Mouse (Mus musculus): Measurements from ENCODE around the gene Phf3. TPM values are rescaled to one million over a fixed set of nuclear protein-coding genes. Genes with fewer than 3 reads are reported as not detected.

The Phf3 gene
- polyA plus RNA-seq, 1 experiment from 2014 or later = 16.2 TPM

DNA sequence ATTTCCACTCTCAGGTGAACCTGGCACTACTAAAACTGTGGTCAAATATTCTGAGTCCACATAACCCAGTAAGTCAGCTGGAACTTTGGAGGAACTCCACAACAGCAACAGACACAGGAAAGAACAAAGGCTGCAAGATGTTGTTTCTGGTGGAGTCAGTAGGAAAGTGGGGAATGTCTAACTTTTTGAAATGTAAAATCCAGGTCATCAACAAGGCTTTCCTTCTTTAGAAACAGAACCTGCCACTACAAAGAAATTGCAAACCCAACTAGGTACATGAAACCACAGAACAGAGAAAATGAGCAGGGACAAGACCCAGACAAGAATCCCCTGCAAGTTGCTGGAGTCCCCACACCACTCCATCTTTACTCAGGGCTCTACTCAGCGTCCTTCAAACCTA is 26.0 kb downstream of the Phf3 start:
- Histone ChIP-seq H3K4me3 (ENCODE audit: low read length) (no peak overlapping the region), H3K4me1 (ENCODE audit: control insufficient read depth, insufficient read depth, low read length) (no peaks in the 10 kb centered on the region), H3K9me3 (ENCODE audit: control insufficient read depth, low read length) (no peaks in the 10 kb centered on the region), H3K36me3 (ENCODE audit: control insufficient read depth, insufficient read depth, low read length) (no peaks in the 10 kb centered on the region), H3K9ac (ENCODE audit: low read depth, low read length) (no peak overlapping the region), H3K27ac (ENCODE audit: low read length) (no peak overlapping the region), H3K27me3 (replicated peaks; ENCODE audit: control insufficient read depth, insufficient read depth, low read length) (no peaks in the 10 kb centered on the region), H3K4me2 (ENCODE audit: low read depth, low read length) (no peak overlapping the region)
- ATAC-seq = no peak
- WGBS = 43% methylated on average over 1 of the region's 1 CpGs

DNA sequence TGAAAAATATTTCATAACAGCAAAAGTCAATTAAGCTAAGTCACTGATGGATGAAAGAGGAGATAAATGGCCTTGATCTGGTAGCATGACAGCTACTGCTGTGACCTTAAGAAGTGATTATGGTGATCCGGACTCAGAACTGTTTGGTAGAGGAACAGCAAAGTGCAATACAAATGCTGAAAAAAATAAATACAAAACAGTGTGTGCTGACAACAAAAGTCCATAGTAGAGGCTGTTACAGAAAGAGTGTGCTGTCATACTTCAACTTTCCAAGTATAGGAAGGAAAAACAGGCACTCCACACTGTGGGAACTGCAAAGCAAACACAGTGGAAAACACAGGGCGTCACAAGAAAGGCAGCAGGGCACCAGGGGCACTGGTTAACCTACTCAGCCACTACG is 34.1 kb downstream of the Phf3 start:
- no peak overlapping the region for H3K4me3 ChIP-seq (ENCODE audit: low read length)
- ATAC-seq = no peak
- no peak overlapping the region for H3K4me2 ChIP-seq (ENCODE audit: low read depth, low read length)
- 70% methylated on average over 3 of the region's 3 CpGs for WGBS
- peaks cover 6% of the 10 kb centered on the region for H3K36me3 ChIP-seq (ENCODE audit: control insufficient read depth, insufficient read depth, low read length)
- no peak overlapping the region for H3K9ac ChIP-seq (ENCODE audit: low read depth, low read length)
- H3K27ac ChIP-seq (ENCODE audit: low read length) = no peak overlapping the region
- H3K27me3 ChIP-seq (replicated peaks; ENCODE audit: control insufficient read depth, insufficient read depth, low read length) = no peaks in the 10 kb centered on the region
- no peaks in the 10 kb centered on the region for H3K9me3 ChIP-seq (ENCODE audit: control insufficient read depth, low read length)
- H3K4me1 ChIP-seq (ENCODE audit: control insufficient read depth, insufficient read depth, low read length) = no peaks in the 10 kb centered on the region

DNA sequence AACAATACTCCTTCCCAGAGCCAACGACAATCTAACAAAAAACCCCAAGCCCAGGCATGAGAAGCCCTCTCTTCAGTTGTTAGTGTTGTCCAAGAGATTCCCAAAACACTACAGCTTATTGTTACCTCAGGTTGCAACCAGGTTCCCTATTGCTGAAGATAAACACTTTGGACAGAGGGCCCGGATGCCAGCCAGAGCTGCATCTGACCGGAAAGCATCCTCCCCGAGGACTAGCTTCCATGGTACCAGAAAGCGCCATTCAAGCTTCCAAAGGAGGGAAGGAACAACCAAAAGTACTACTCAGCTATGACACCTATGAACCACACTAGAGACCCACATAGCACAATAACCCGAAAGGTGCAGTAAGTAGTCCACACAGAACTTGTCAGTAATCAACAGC is 38.2 kb downstream of the Phf3 start:
- Histone ChIP-seq H3K27ac (ENCODE audit: low read length) (no peak overlapping the region), H3K4me1 (ENCODE audit: control insufficient read depth, insufficient read depth, low read length) (no peaks in the 10 kb centered on the region), H3K9ac (ENCODE audit: low read depth, low read length) (no peak overlapping the region), H3K36me3 (ENCODE audit: control insufficient read depth, insufficient read depth, low read length) (peaks cover 11% of the 10 kb centered on the region; the same call in 1 of the 2 replicates), H3K4me3 (ENCODE audit: low read length) (no peak overlapping the region), H3K27me3 (replicated peaks; ENCODE audit: control insufficient read depth, insufficient read depth, low read length) (no peaks in the 10 kb centered on the region), H3K4me2 (ENCODE audit: low read depth, low read length) (no peak overlapping the region), H3K9me3 (ENCODE audit: control insufficient read depth, low read length) (no peaks in the 10 kb centered on the region)
- ATAC-seq = no peak
- 92% methylated on average over 6 of the region's 6 CpGs for WGBS

DNA sequence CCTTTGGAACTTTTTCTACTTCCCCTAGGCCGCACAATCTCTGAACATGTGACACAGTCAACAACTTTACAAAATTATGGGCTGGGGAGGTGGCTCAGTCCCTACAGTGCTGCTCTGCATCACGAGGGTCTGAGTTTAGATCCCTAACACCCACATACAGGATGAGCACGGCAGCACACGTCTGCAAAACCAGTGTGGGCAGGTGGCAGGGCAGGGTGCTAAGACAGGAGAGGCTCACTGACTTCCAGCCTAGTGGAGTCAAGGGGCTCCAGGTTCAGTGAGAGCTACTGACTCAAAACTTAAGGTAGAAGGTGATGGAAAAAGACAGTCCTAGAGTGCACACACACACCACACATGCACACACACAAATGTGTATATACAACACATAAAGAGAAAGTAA is 40.9 kb downstream of the Phf3 start:
- H3K36me3 ChIP-seq (ENCODE audit: control insufficient read depth, insufficient read depth, low read length) = peaks cover 15% of the 10 kb centered on the region; the same call in 1 of the 2 replicates
- WGBS = 89% methylated on average over 4 of the region's 4 CpGs
- no peak for ATAC-seq

DNA sequence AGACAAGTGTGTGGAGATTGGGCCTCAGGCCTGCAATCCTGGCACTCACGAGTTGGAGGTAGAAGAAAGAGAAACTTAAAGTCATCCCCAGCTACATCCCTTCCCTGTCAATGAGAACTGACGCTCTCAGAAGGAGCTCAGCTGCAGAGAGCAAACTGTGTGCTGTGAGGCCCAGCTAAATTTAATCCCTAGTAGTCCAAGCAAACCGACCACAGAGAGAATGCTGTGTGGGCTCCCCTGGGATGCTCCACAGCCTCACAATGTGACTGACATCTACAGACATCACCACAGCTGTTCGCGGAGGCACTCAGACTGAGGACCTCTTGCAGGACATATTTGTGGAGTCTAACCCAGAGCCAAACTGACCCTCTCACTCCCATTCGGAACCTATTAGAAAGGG is 54.3 kb downstream of the Phf3 start:
- Histone ChIP-seq H3K27ac (ENCODE audit: low read length) (no peak overlapping the region), H3K4me1 (ENCODE audit: control insufficient read depth, insufficient read depth, low read length) (no peaks in the 10 kb centered on the region), H3K27me3 (replicated peaks; ENCODE audit: control insufficient read depth, insufficient read depth, low read length) (no peaks in the 10 kb centered on the region), H3K36me3 (ENCODE audit: control insufficient read depth, insufficient read depth, low read length) (peaks cover 4% of the 10 kb centered on the region; the same call in 1 of the 2 replicates), H3K4me3 (ENCODE audit: low read length) (no peak overlapping the region), H3K4me2 (ENCODE audit: low read depth, low read length) (no peak overlapping the region), H3K9me3 (ENCODE audit: control insufficient read depth, low read length) (no peaks in the 10 kb centered on the region), H3K9ac (ENCODE audit: low read depth, low read length) (no peak overlapping the region)
- ATAC-seq = no peak
- 87% methylated on average over 6 of the region's 6 CpGs for WGBS

More for the DNA sequence above, 40.9 kb downstream of the Phf3 start:
- Histone ChIP-seq H3K4me3 (ENCODE audit: low read length) (no peak overlapping the region), H3K4me1 (ENCODE audit: control insufficient read depth, insufficient read depth, low read length) (no peaks in the 10 kb centered on the region), H3K27ac (ENCODE audit: low read length) (no peak overlapping the region), H3K27me3 (replicated peaks; ENCODE audit: control insufficient read depth, insufficient read depth, low read length) (no peaks in the 10 kb centered on the region), H3K9ac (ENCODE audit: low read depth, low read length) (no peak overlapping the region), H3K4me2 (ENCODE audit: low read depth, low read length) (no peak overlapping the region), H3K9me3 (ENCODE audit: control insufficient read depth, low read length) (no peaks in the 10 kb centered on the region)

DNA sequence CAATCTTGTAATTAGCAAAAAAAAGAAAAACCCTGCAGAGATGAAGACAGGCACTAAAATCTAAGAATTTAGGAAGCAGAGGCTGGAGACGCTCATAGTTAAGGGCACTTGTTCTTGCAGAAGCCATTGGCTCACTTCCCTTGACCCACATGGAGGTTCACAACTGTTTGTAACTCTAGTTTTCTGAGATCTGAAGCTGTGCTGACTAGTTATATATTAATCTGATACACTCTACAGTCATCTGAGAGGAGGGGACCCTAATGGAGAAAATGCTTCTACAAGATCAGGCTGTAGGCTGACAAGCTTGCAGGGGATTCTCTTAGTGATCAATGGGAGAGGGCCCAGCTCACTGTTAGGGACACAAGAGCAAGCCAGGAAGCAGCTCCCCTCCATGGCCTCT is 58.1 kb downstream of the Phf3 start:
- H3K27ac ChIP-seq (ENCODE audit: low read length) = no peak overlapping the region
- 90% methylated on average over 1 of the region's 1 CpGs for WGBS
- no peak overlapping the region for H3K4me2 ChIP-seq (ENCODE audit: low read depth, low read length)
- no peaks in the 10 kb centered on the region for H3K27me3 ChIP-seq (replicated peaks; ENCODE audit: control insufficient read depth, insufficient read depth, low read length)
- no peak for ATAC-seq
- peaks cover 18% of the 10 kb centered on the region; the same call in 1 of the 2 replicates for H3K36me3 ChIP-seq (ENCODE audit: control insufficient read depth, insufficient read depth, low read length)
- H3K4me1 ChIP-seq (ENCODE audit: control insufficient read depth, insufficient read depth, low read length) = no peaks in the 10 kb centered on the region
- H3K4me3 ChIP-seq (ENCODE audit: low read length) = no peak overlapping the region
- H3K9ac ChIP-seq (ENCODE audit: low read depth, low read length) = no peak overlapping the region
- H3K9me3 ChIP-seq (ENCODE audit: control insufficient read depth, low read length) = no peaks in the 10 kb centered on the region

DNA sequence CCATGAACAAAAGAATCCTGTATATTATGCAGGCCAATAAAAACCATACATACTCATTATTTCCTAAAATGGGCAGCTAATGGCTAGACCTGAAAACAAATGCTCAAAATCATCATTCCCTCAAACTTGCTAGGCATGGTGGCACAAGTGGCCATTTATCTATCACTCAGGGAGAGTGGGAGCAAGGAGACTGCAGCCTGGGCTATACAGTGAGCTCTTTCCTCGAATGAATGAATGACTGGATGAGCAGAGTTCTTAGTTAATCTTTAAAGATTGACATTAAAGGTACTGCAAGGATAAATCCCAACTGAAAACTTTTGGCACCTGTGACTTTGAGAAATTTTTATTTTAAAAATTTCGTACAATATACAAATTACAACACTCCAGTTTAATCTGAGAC is 58.7 kb downstream of the Phf3 start:
- Histone ChIP-seq H3K27me3 (replicated peaks; ENCODE audit: control insufficient read depth, insufficient read depth, low read length) (no peaks in the 10 kb centered on the region), H3K4me2 (ENCODE audit: low read depth, low read length) (no peak overlapping the region), H3K9ac (ENCODE audit: low read depth, low read length) (no peak overlapping the region), H3K4me1 (ENCODE audit: control insufficient read depth, insufficient read depth, low read length) (no peaks in the 10 kb centered on the region), H3K27ac (ENCODE audit: low read length) (no peak overlapping the region), H3K9me3 (ENCODE audit: control insufficient read depth, low read length) (no peaks in the 10 kb centered on the region), H3K36me3 (ENCODE audit: control insufficient read depth, insufficient read depth, low read length) (peaks cover 18% of the 10 kb centered on the region; the same call in 1 of the 2 replicates), H3K4me3 (ENCODE audit: low read length) (no peak overlapping the region)
- ATAC-seq = no peak
- 79% methylated on average over 2 of the region's 2 CpGs for WGBS

DNA sequence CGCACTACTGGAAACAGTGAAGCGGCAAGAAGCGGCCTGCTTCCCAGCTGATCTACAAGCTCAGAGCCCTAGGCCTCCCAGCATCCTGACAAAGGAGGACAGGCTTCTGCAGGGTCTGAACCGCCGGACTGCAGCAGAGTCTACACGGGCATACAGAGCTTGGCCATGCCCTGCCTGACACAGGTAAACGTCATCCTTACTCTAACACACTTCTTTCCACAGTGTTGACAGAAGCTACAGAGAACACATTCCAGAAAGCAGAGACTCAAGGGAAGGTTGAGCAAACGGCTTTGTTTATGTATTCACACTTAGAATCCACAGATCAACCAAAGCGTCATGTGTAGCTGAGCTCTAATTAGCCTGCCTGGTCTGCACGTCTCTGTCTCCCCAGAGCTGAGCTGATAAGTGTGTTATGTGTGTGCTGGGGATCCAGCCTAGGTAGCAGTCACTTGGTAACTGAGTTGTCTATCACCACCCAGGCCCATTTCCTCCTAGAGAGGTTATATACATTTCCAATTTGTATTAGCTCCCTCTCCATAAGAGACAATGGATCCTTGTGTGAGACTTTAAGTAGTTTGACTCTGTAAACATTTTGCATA is 65.5 kb downstream of the Phf3 start:
- 59% methylated on average over 10 of the region's 10 CpGs for WGBS
- no peaks in the 10 kb centered on the region for H3K4me1 ChIP-seq (ENCODE audit: control insufficient read depth, insufficient read depth, low read length)
- H3K4me2 ChIP-seq (ENCODE audit: low read depth, low read length) = no peak overlapping the region
- no peaks in the 10 kb centered on the region for H3K27me3 ChIP-seq (replicated peaks; ENCODE audit: control insufficient read depth, insufficient read depth, low read length)
- peaks cover 38% of the 10 kb centered on the region for H3K36me3 ChIP-seq (ENCODE audit: control insufficient read depth, insufficient read depth, low read length)
- no peak overlapping the region for H3K27ac ChIP-seq (ENCODE audit: low read length)
- no peak overlapping the region for H3K9ac ChIP-seq (ENCODE audit: low read depth, low read length)
- H3K9me3 ChIP-seq (ENCODE audit: control insufficient read depth, low read length) = no peaks in the 10 kb centered on the region
- no peak for ATAC-seq
- no peak overlapping the region for H3K4me3 ChIP-seq (ENCODE audit: low read length)

DNA sequence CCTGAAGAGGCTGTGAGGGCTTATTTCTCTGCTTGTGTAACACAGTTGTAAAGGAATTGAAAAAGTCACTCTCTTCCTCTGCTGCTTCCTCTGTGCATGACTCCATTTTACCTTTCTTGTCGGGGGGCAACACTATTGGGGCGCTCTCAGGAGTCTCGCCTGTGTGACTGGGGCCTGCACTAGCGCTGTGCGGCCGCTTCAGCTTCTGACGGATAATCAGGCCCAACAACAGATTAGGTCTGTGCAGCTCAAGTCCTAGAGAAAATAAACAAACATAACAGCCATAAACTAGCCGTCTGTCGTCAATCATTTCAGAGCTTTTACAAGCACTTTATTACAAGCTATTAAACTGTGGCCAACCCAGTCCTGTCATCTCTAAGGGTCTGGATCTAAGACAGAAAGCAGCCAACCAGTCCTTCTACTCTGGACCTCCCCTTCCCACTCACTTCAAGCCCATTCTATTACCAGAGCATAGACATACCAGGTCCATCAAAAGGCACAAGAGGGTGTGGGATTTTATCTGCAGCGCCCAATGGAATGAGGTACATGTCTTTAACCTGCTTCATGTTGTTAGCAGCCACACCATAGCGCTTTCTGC is 67.9 kb downstream of the Phf3 start:
- H3K4me2 ChIP-seq (ENCODE audit: low read depth, low read length) = no peak overlapping the region
- peaks cover 24% of the 10 kb centered on the region for H3K36me3 ChIP-seq (ENCODE audit: control insufficient read depth, insufficient read depth, low read length)
- H3K4me1 ChIP-seq (ENCODE audit: control insufficient read depth, insufficient read depth, low read length) = no peaks in the 10 kb centered on the region
- no peaks in the 10 kb centered on the region for H3K27me3 ChIP-seq (replicated peaks; ENCODE audit: control insufficient read depth, insufficient read depth, low read length)
- H3K4me3 ChIP-seq (ENCODE audit: low read length) = no peak overlapping the region
- 63% methylated on average over 11 of the region's 11 CpGs for WGBS
- no peak overlapping the region for H3K9ac ChIP-seq (ENCODE audit: low read depth, low read length)
- peak; percentile 38; the same call in 1 of the 2 replicates for ATAC-seq
- no peaks in the 10 kb centered on the region for H3K9me3 ChIP-seq (ENCODE audit: control insufficient read depth, low read length)
- H3K27ac ChIP-seq (ENCODE audit: low read length) = no peak overlapping the region

DNA sequence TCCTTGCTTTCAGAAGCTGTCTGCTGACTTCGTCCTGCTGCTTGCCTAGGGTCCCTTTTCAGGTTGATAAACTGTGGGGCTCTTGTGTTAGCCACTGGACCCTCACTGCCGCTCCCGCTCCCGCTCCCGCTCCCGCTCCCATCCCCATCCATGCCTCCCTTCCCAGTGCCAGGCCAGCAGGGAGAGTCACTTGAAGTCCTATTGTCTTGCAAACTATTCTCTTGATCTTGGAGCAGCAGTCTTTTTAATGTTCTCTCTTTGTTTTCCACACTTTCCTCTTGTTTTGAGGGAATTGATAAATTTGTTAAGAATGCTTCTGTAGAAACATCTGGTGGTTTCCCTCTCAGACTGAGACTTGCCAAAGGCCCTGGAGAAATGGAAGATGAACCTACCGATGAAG is 68.8 kb downstream of the Phf3 start:
- Histone ChIP-seq H3K4me1 (ENCODE audit: control insufficient read depth, insufficient read depth, low read length) (no peaks in the 10 kb centered on the region), H3K27ac (ENCODE audit: low read length) (no peak overlapping the region), H3K27me3 (replicated peaks; ENCODE audit: control insufficient read depth, insufficient read depth, low read length) (no peaks in the 10 kb centered on the region), H3K4me2 (ENCODE audit: low read depth, low read length) (no peak overlapping the region), H3K9me3 (ENCODE audit: control insufficient read depth, low read length) (no peaks in the 10 kb centered on the region), H3K9ac (ENCODE audit: low read depth, low read length) (no peak overlapping the region), H3K4me3 (ENCODE audit: low read length) (no peak overlapping the region), H3K36me3 (ENCODE audit: control insufficient read depth, insufficient read depth, low read length) (peaks cover 24% of the 10 kb centered on the region)
- ATAC-seq = no peak
- WGBS = 95% methylated on average over 7 of the region's 7 CpGs
